Mouse (Mus musculus) myocyte (in vitro differentiated cells): ENCODE data around the gene Ltb4r2. TPM values are rescaled to one million over a fixed set of nuclear protein-coding genes. Genes with fewer than 3 reads are reported as not detected.

Source experiments
- H3K27me3 ChIP-seq: one replicate; pipeline ENCODE4 v1.6.1; 2011; ENCODE audit not compliant: control insufficient read depth, insufficient read depth, insufficient read length
- H3K36me3 ChIP-seq: one replicate; pipeline ENCODE4 v1.6.1; 2011; ENCODE audit not compliant: control insufficient read depth, insufficient read depth
- H3K4me2 ChIP-seq: one replicate; pipeline ENCODE4 v1.6.1; 2011; ENCODE audit warnings: low read depth, control low read depth
- H3K4me3 ChIP-seq: one replicate; pipeline ENCODE4 v1.5.1; 2011; ENCODE audit warnings: mild to moderate bottlenecking, control low read depth, moderate library complexity
- H3K79me2 ChIP-seq: one replicate; pipeline ENCODE4 v1.6.1; 2011; ENCODE audit not compliant: control insufficient read depth, insufficient read depth
- H3ac ChIP-seq: one replicate; pipeline ENCODE4 v1.6.1; 2011; ENCODE audit not compliant: control insufficient read depth, insufficient read length
- CEBPB ChIP-seq: IDR thresholded peaks from 2 replicates; pipeline ENCODE4 v1.6.1; 2011; ENCODE audit warnings: mild to moderate bottlenecking, moderate library complexity; ENCODE audit not compliant: poor library complexity, insufficient read depth, severe bottlenecking
- E2F4 ChIP-seq: IDR thresholded peaks from one replicate; pipeline ENCODE4 v1.6.1; 2011; ENCODE audit warnings: mild to moderate bottlenecking, control low read depth, moderate library complexity; ENCODE audit not compliant: insufficient read depth
- MAX ChIP-seq: IDR thresholded peaks from one replicate; pipeline ENCODE4 v1.6.1; 2011; ENCODE audit warnings: low read depth, mild to moderate bottlenecking, control low read depth
- MYOD1 ChIP-seq, 3 experiments: IDR thresholded peaks; one replicate each; pipeline ENCODE4 v1.6.1; 2011; ENCODE audit warnings: control low read depth in 2 of 3, low read depth in 2 of 3, mild to moderate bottlenecking in 2 of 3, moderate library complexity in 1 of 3; ENCODE audit not compliant: insufficient read length in 2 of 3, control insufficient read depth in 1 of 3
- MYOG ChIP-seq, 3 experiments: IDR thresholded peaks; one replicate each; pipeline ENCODE4 v1.6.1; 2011; ENCODE audit warnings: control low read depth in 2 of 3, low read depth in 2 of 3, mild to moderate bottlenecking in 2 of 3; ENCODE audit not compliant: insufficient read length in 2 of 3, control insufficient read depth in 1 of 3, insufficient read depth in 1 of 3
- POLR2A ChIP-seq: IDR thresholded peaks from one replicate; pipeline ENCODE4 v1.6.1; 2011; ENCODE audit warnings: low read depth, mild to moderate bottlenecking, control low read depth, moderate library complexity; ENCODE audit not compliant: insufficient read length
- POLR2AphosphoS2 ChIP-seq: IDR thresholded peaks from one replicate; pipeline ENCODE4 v1.6.1; 2011; ENCODE audit warnings: low read depth, control low read depth; ENCODE audit not compliant: insufficient read length
- REST ChIP-seq: IDR thresholded peaks from one replicate; pipeline ENCODE4 v1.6.1; 2011; ENCODE audit warnings: mild to moderate bottlenecking, control low read depth, moderate library complexity; ENCODE audit not compliant: insufficient read depth, insufficient read length
- SRF ChIP-seq: IDR thresholded peaks from one replicate; pipeline ENCODE4 v1.6.1; 2011; ENCODE audit warnings: low read depth; ENCODE audit not compliant: control insufficient read depth, insufficient read length
- TCF12 ChIP-seq: IDR thresholded peaks from one replicate; pipeline ENCODE4 v1.6.1; 2011; ENCODE audit warnings: mild to moderate bottlenecking, control low read depth; ENCODE audit not compliant: poor library complexity, insufficient read depth, severe bottlenecking
- TCF3 ChIP-seq: IDR thresholded peaks from one replicate; pipeline ENCODE4 v1.6.1; 2011; ENCODE audit warnings: low read depth, control low read depth; ENCODE audit not compliant: insufficient read length
- USF1 ChIP-seq: IDR thresholded peaks from one replicate; pipeline ENCODE4 v1.6.1; 2011; ENCODE audit warnings: low read depth, mild to moderate bottlenecking, control low read depth, moderate library complexity
- polyA plus RNA-seq: library from polyadenylated mRNA; unstranded; fragments of >200 nt; fragmentation: generic; extraction: Trizol; gene quantifications from one replicate; pipeline ENCODE4 v1.2.1, GENCODE M21; 2012; ENCODE audit warnings: missing spikeins

The Ltb4r2 gene
- polyA plus RNA-seq, 1 experiment: 0.01 TPM

GRCm38 (mm10) chr14:55721076-55721475, 40.2 kb upstream of the Ltb4r2 start:
- peak overlapping the region; percentile 39 for H3ac ChIP-seq
- no peaks in the 10 kb centered on the region for H3K27me3 ChIP-seq
- no peaks in the 10 kb centered on the region for H3K36me3 ChIP-seq
- peak overlapping the region; percentile 44 for H3K4me3 ChIP-seq
- no peak for TF ChIP-seq E2F4
- no peak for TF ChIP-seq SRF
- H3K79me2 ChIP-seq: no peaks in the 10 kb centered on the region
- H3K4me2 ChIP-seq: peak overlapping the region; percentile 91

DNA sequence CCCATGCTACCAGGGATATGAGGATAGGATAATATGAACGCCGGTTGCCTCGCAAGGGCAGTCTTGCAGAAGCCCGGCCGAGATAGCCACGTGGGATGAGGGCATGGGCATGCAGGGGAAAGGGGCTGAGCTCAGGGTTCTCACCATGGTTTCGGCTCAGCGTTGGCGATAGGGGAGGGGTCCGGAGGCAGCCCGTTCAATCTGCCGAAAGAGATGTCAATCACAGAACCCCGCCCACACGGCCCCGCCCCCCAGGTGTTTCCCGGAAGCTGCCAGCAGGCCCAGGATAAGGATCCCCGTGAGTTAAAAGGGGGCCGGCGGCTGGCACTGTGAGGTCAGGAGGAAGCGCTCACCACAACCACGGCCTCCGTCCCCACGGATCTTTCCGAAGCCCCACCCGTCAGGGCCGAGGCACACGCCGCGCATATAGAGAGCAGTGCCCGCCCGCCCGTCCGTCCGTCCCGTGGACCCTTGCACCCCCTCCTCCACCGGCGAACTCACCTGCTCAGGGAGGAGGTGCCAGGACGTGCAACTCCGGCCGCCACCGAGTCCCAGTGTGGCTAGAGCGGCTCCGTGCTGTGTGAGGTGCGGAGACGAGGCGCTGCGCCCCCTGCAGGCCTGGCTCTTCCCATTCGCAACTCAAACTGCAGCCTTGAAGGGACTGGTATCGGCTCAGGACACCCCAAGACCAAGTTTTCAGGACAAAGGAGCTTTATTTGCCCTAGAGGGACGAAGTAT, 39.4 kb upstream of the Ltb4r2 start, which contains the start of gene Rabggta:
Rabggta (minus strand) TSS at position 564 of the 738 bp plus-strand sequence.
- Histone ChIP-seq H3ac (peak within 1 kb of the TSS; percentile 39), H3K79me2 (no peaks in the 10 kb centered on the region), H3K4me3 (peak within 1 kb of the TSS; percentile 44), H3K4me2 (peak within 1 kb of the TSS; percentile 91), H3K27me3 (no peaks in the 10 kb centered on the region), H3K36me3 (no peaks in the 10 kb centered on the region)
- TF ChIP-seq MAX (no peak), POLR2AphosphoS2 (peak; percentile 35), POLR2A (peak; percentile 66), MYOG (IDR thresholded peaks at IDR 0.05; ENCODE audit: control insufficient read depth in 1 of 3, insufficient read depth in 1 of 3, insufficient read length in 2 of 3, low read depth in 2 of 3) (peak in 2 of 3 experiments; percentile 57 to 70), REST (no peak), E2F4 (no peak), TCF3 (no peak), MYOD1 (IDR thresholded peaks at IDR 0.05; ENCODE audit: control insufficient read depth in 1 of 3, insufficient read length in 2 of 3, low read depth in 2 of 3) (peak in 2 of 3 experiments; percentile 28 to 40), SRF (no peak), TCF12 (no peak), USF1 (no peak), CEBPB (no peak)

GRCm38 (mm10) chr14:55722438-55722945, 38.7 kb upstream of the Ltb4r2 start:
- H3K36me3 ChIP-seq: no peaks in the 10 kb centered on the region
- no peaks in the 10 kb centered on the region for H3K27me3 ChIP-seq
- H3K79me2 ChIP-seq: no peaks in the 10 kb centered on the region
- no peak for TF ChIP-seq TCF12
- no peak for TF ChIP-seq POLR2A
- no peak for TF ChIP-seq MAX
- TF ChIP-seq E2F4: no peak
- no peak for TF ChIP-seq CEBPB
- no peak for TF ChIP-seq USF1
- no peak for TF ChIP-seq TCF3
- TF ChIP-seq SRF: no peak
- no peak for TF ChIP-seq POLR2AphosphoS2
- TF ChIP-seq MYOG (IDR thresholded peaks at IDR 0.05; ENCODE audit: control insufficient read depth in 1 of 3, insufficient read depth in 1 of 3, insufficient read length in 2 of 3, low read depth in 2 of 3): no peak
- TF ChIP-seq REST: no peak
- peak overlapping the region; percentile 25 for H3K4me2 ChIP-seq
- H3K4me3 ChIP-seq: peak overlapping the region; percentile 44
- H3ac ChIP-seq: peak overlapping the region; percentile 39

GRCm38 (mm10) chr14:55723433-55723832, 37.8 kb upstream of the Ltb4r2 start:
- Histone ChIP-seq H3K36me3 (no peaks in the 10 kb centered on the region), H3K4me3 (no peak overlapping the region), H3ac (no peak overlapping the region), H3K79me2 (no peaks in the 10 kb centered on the region), H3K4me2 (no peak overlapping the region), H3K27me3 (no peaks in the 10 kb centered on the region)
- TF ChIP-seq POLR2AphosphoS2: no peak
- no peak for TF ChIP-seq E2F4
- TF ChIP-seq CEBPB: no peak

DNA sequence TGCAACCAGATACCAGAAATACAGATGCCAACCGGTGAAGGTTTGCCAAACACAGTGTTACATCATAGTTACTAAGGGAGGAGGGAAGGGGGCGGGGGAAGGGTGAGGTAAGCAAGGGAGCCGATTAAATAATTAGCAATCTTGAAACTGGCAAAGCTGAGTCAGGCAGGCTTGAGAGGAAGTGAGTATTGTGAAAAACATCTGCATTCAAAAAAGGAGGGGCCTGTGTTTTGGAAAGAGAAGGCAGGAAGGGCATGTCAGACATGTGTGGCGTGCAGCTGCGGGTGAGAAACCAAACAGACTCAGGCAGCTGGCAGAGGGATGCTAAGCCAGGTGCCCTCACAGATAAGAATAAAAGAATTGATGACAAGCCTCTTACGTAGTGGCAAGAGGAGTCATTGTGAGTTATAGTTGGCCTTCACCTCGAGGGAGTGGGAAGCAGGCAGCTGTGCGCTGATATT, 36.8 kb upstream of the Ltb4r2 start:
- no peak overlapping the region for H3K4me3 ChIP-seq
- peak overlapping the region; percentile 71 for H3K4me2 ChIP-seq
- no peaks in the 10 kb centered on the region for H3K36me3 ChIP-seq
- H3ac ChIP-seq: no peak overlapping the region
- TF ChIP-seq POLR2AphosphoS2 (no peak), TCF12 (peak; percentile 76), MYOG (IDR thresholded peaks at IDR 0.05; ENCODE audit: control insufficient read depth in 1 of 3, insufficient read depth in 1 of 3, insufficient read length in 2 of 3, low read depth in 2 of 3) (peak; percentile 6 to 73 (median 38)), MYOD1 (IDR thresholded peaks at IDR 0.05; ENCODE audit: control insufficient read depth in 1 of 3, insufficient read length in 2 of 3, low read depth in 2 of 3) (peak in 2 of 3 experiments; percentile 78 to 84), POLR2A (no peak), CEBPB (peak; percentile 73), E2F4 (no peak), TCF3 (peak; percentile 70)
- no peaks in the 10 kb centered on the region for H3K79me2 ChIP-seq
- no peaks in the 10 kb centered on the region for H3K27me3 ChIP-seq
